Mouse (Mus musculus): ENCODE data around the gene Mrps7. TPM values are rescaled to one million over a fixed set of nuclear protein-coding genes. Genes with fewer than 3 reads are reported as not detected.

The Mrps7 gene
- polyA plus RNA-seq, 2 experiments = 47.4 to 86.6 TPM

DNA sequence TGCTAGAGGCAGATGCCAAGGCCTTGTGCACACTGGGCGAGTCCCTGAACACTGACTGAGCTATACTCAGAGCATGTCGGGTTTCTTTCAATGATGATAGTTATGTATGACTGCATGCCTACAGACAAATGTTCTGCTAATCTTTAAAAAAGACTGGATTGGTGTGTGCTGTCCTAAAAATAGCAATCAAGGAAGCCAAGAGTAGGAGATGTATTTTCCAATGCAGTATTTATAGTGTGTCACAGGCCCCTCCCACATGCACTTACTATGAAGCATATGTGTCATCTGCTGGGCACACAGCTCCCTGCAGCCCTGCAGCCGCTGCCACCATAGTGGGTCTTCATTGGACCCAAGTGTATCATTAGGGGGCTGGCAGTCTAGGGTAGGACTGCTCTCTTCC, 49.5 kb downstream of the Mrps7 start:
- no peak for TF ChIP-seq POLR2A (IDR thresholded peaks at IDR 0.05; ENCODE audit: borderline replicate concordance, extremely low read depth, insufficient read depth, insufficient read length)
- Histone ChIP-seq H3K36me3 (ENCODE audit: control insufficient read depth, insufficient read depth, low read length) (peaks cover 27% of the 10 kb centered on the region), H3K9me3 (ENCODE audit: control insufficient read depth, low read length) (no peaks in the 10 kb centered on the region), H3K4me2 (replicated peaks; ENCODE audit: low read depth, low read length, severe bottlenecking) (no peak overlapping the region), H3K9ac (ENCODE audit: low read depth, low read length, severe bottlenecking) (no peak overlapping the region), H3K4me1 (ENCODE audit: control insufficient read depth, insufficient read depth, low read length) (no peaks in the 10 kb centered on the region), H3K27ac (replicated peaks; ENCODE audit: low read depth, low read length) (no peak overlapping the region), H3K27me3 (ENCODE audit: control insufficient read depth, insufficient read depth, low read length) (no peaks in the 10 kb centered on the region), H3K4me3 (replicated peaks; ENCODE audit: low read length) (no peak overlapping the region)
- DNase-seq (ENCODE audit: low spot score) (no peak), ATAC-seq (ENCODE audit: low FRiP score, low read depth) (no peak)
- 85% methylated on average over 3 of the region's 3 CpGs for WGBS

DNA sequence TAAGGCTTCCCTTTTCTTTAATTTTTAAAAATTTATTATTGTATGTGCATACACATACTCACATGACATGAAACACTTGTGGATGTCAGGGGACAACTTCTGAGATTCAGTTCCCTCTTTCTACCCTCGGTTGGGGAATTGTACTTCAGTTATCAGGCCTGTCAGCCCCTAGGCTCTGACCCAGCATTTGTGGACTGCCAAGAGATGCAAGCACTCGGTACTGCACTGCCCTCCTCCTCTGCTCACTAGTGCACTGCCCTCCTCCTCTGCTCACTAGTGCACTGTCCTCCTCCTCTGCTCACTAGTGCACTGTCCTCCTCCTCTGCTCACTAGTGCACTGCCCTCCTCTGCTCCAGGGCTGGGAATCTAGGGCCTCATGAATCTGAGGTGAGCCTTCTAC, 50.4 kb downstream of the Mrps7 start:
- WGBS = 70% methylated on average over 2 of the region's 2 CpGs

More for the DNA sequence above, 50.4 kb downstream of the Mrps7 start:
- H3K27me3 ChIP-seq (ENCODE audit: control insufficient read depth, insufficient read depth, low read length) = no peaks in the 10 kb centered on the region
- H3K27ac ChIP-seq (replicated peaks; ENCODE audit: low read depth, low read length) = no peak overlapping the region
- H3K36me3 ChIP-seq (ENCODE audit: control insufficient read depth, insufficient read depth, low read length) = peaks cover 26% of the 10 kb centered on the region
- no peak for TF ChIP-seq POLR2A (IDR thresholded peaks at IDR 0.05; ENCODE audit: borderline replicate concordance, extremely low read depth, insufficient read depth, insufficient read length)
- H3K4me3 ChIP-seq (replicated peaks; ENCODE audit: low read length) = no peak overlapping the region
- no peak overlapping the region for H3K4me2 ChIP-seq (replicated peaks; ENCODE audit: low read depth, low read length, severe bottlenecking)
- H3K9me3 ChIP-seq (ENCODE audit: control insufficient read depth, low read length) = no peaks in the 10 kb centered on the region
- H3K9ac ChIP-seq (ENCODE audit: low read depth, low read length, severe bottlenecking) = no peak overlapping the region
- ATAC-seq (ENCODE audit: low FRiP score, low read depth) (no peak), DNase-seq (ENCODE audit: low spot score) (no peak)
- H3K4me1 ChIP-seq (ENCODE audit: control insufficient read depth, insufficient read depth, low read length) = no peaks in the 10 kb centered on the region

Other genes starting within 250 kb of the Mrps7 start
- gene Hid1, start 236.2 kb upstream of the Mrps7 start, polyA plus RNA-seq (2012; rRNA removed) = 4.5 and 5.9 TPM in 2 replicates
- gene Hid1, start 236.2 kb upstream of the Mrps7 start, polyA plus RNA-seq (2014; fragmentation: Nextera tagmentation; extraction: Ambion mirVana) = 2.1 and 2.3 TPM in 2 replicates
- gene Cdr2l, start 222.0 kb upstream of the Mrps7 start, polyA plus RNA-seq (2012; rRNA removed) = 18.8 and 23.9 TPM in 2 replicates
- 10.9 and 11.1 TPM in 2 replicates for gene Cdr2l, start 222.0 kb upstream of the Mrps7 start, polyA plus RNA-seq (2014; fragmentation: Nextera tagmentation; extraction: Ambion mirVana)
- gene Mrpl58, start 200.2 kb upstream of the Mrps7 start, polyA plus RNA-seq (2012; rRNA removed) = 76.7 and 92.2 TPM in 2 replicates
- 169 and 181 TPM in 2 replicates for gene Mrpl58, start 200.2 kb upstream of the Mrps7 start, polyA plus RNA-seq (2014; fragmentation: Nextera tagmentation; extraction: Ambion mirVana)
- gene Atp5h, start 184.0 kb upstream of the Mrps7 start, polyA plus RNA-seq (2012; rRNA removed) = 294 and 427 TPM in 2 replicates
- gene Atp5h, start 184.0 kb upstream of the Mrps7 start, polyA plus RNA-seq (2014; fragmentation: Nextera tagmentation; extraction: Ambion mirVana) = 870 and 933 TPM in 2 replicates
- 30.0 and 30.5 TPM in 2 replicates for gene Kctd2, start 183.8 kb upstream of the Mrps7 start, polyA plus RNA-seq (2012; rRNA removed)
- 26.3 and 27.8 TPM in 2 replicates for gene Kctd2, start 183.8 kb upstream of the Mrps7 start, polyA plus RNA-seq (2014; fragmentation: Nextera tagmentation; extraction: Ambion mirVana)
- not detected in 2 replicates for gene Trim80, start 163.4 kb upstream of the Mrps7 start, polyA plus RNA-seq (2012; rRNA removed)
- 0.15 TPM in 1 of 2 replicates, not detected in the other for gene Trim80, start 163.4 kb upstream of the Mrps7 start, polyA plus RNA-seq (2014; fragmentation: Nextera tagmentation; extraction: Ambion mirVana)
- gene Slc16a5, start 141.5 kb upstream of the Mrps7 start, polyA plus RNA-seq (2012; rRNA removed) = 0.04 and 0.08 TPM in 2 replicates
- gene Slc16a5, start 141.5 kb upstream of the Mrps7 start, polyA plus RNA-seq (2014; fragmentation: Nextera tagmentation; extraction: Ambion mirVana) = not detected in 2 replicates
- 7.5 and 9.7 TPM in 2 replicates for gene Armc7, start 128.3 kb upstream of the Mrps7 start, polyA plus RNA-seq (2012; rRNA removed)
- gene Armc7, start 128.3 kb upstream of the Mrps7 start, polyA plus RNA-seq (2014; fragmentation: Nextera tagmentation; extraction: Ambion mirVana) = 8.4 and 8.5 TPM in 2 replicates
- 51.8 and 55.4 TPM in 2 replicates for gene Nt5c, start 112.1 kb upstream of the Mrps7 start, polyA plus RNA-seq (2012; rRNA removed)
- gene Nt5c, start 112.1 kb upstream of the Mrps7 start, polyA plus RNA-seq (2014; fragmentation: Nextera tagmentation; extraction: Ambion mirVana) = 70.6 and 76.6 TPM in 2 replicates
- 411 and 458 TPM in 2 replicates for gene Jpt1, start 89.5 kb upstream of the Mrps7 start, polyA plus RNA-seq (2012; rRNA removed)
- 541 and 547 TPM in 2 replicates for gene Jpt1, start 89.5 kb upstream of the Mrps7 start, polyA plus RNA-seq (2014; fragmentation: Nextera tagmentation; extraction: Ambion mirVana)
- 543 and 563 TPM in 2 replicates for gene Sumo2, start 67.6 kb upstream of the Mrps7 start, polyA plus RNA-seq (2012; rRNA removed)
- gene Sumo2, start 67.6 kb upstream of the Mrps7 start, polyA plus RNA-seq (2014; fragmentation: Nextera tagmentation; extraction: Ambion mirVana) = 942 and 968 TPM in 2 replicates
- gene Nup85, start 39.5 kb upstream of the Mrps7 start, polyA plus RNA-seq (2012; rRNA removed) = 184 and 187 TPM in 2 replicates
- gene Nup85, start 39.5 kb upstream of the Mrps7 start, polyA plus RNA-seq (2014; fragmentation: Nextera tagmentation; extraction: Ambion mirVana) = 144 and 148 TPM in 2 replicates
- gene Gga3, start 126 bp downstream of the Mrps7 start, polyA plus RNA-seq (2012; rRNA removed) = 39.5 and 48.2 TPM in 2 replicates
- 17.7 and 19.1 TPM in 2 replicates for gene Gga3, start 126 bp downstream of the Mrps7 start, polyA plus RNA-seq (2014; fragmentation: Nextera tagmentation; extraction: Ambion mirVana)
- gene Mif4gd, start 9.0 kb downstream of the Mrps7 start, polyA plus RNA-seq (2012; rRNA removed) = 34.2 and 36.1 TPM in 2 replicates
- gene Mif4gd, start 9.0 kb downstream of the Mrps7 start, polyA plus RNA-seq (2014; fragmentation: Nextera tagmentation; extraction: Ambion mirVana) = 23.1 and 23.5 TPM in 2 replicates
- gene Slc25a19, start 24.4 kb downstream of the Mrps7 start, polyA plus RNA-seq (2012; rRNA removed) = 30.7 and 36.3 TPM in 2 replicates
- 20.9 and 26.9 TPM in 2 replicates for gene Slc25a19, start 24.4 kb downstream of the Mrps7 start, polyA plus RNA-seq (2014; fragmentation: Nextera tagmentation; extraction: Ambion mirVana)
- 61.5 and 62.7 TPM in 2 replicates for gene Grb2, start 104.7 kb downstream of the Mrps7 start, polyA plus RNA-seq (2012; rRNA removed)
- 53.8 and 58.0 TPM in 2 replicates for gene Grb2, start 104.7 kb downstream of the Mrps7 start, polyA plus RNA-seq (2014; fragmentation: Nextera tagmentation; extraction: Ambion mirVana)
- gene Tmem94, start 161.5 kb downstream of the Mrps7 start, polyA plus RNA-seq (2012; rRNA removed) = 46.8 and 68.8 TPM in 2 replicates
- gene Tmem94, start 161.5 kb downstream of the Mrps7 start, polyA plus RNA-seq (2014; fragmentation: Nextera tagmentation; extraction: Ambion mirVana) = 17.9 and 18.8 TPM in 2 replicates
- gene Caskin2, start 209.7 kb downstream of the Mrps7 start, polyA plus RNA-seq (2012; rRNA removed) = 34.6 and 44.7 TPM in 2 replicates
- 17.3 and 21.2 TPM in 2 replicates for gene Caskin2, start 209.7 kb downstream of the Mrps7 start, polyA plus RNA-seq (2014; fragmentation: Nextera tagmentation; extraction: Ambion mirVana)
- 32.6 and 40.0 TPM in 2 replicates for gene Tsen54, start 210.8 kb downstream of the Mrps7 start, polyA plus RNA-seq (2012; rRNA removed)
- gene Tsen54, start 210.8 kb downstream of the Mrps7 start, polyA plus RNA-seq (2014; fragmentation: Nextera tagmentation; extraction: Ambion mirVana) = 28.1 and 30.2 TPM in 2 replicates
- gene Llgl2, start 220.1 kb downstream of the Mrps7 start, polyA plus RNA-seq (2012; rRNA removed) = 11.2 and 12.6 TPM in 2 replicates
- 12.3 and 13.3 TPM in 2 replicates for gene Llgl2, start 220.1 kb downstream of the Mrps7 start, polyA plus RNA-seq (2014; fragmentation: Nextera tagmentation; extraction: Ambion mirVana)

Data from limb, embryonic 14.5 days (tissue).